Mouse (Mus musculus) adrenal gland, adult (tissue): ENCODE measurements around the gene Tnr.

ENCODE experiments used
- DNase-seq, 2 experiments: peaks; one replicate each; pipeline ENCODE4 v3.0.0; 2022 to 2023; ENCODE audit warnings: low spot score in 1 of 2; ENCODE audit not compliant: inconsistent age in 2 of 2

Gene Tnr

GRCm38 (mm10) chr1:159704925-159705324 lies 181.4 kb downstream of the Tnr start:
- no peak for DNase-seq

DNA sequence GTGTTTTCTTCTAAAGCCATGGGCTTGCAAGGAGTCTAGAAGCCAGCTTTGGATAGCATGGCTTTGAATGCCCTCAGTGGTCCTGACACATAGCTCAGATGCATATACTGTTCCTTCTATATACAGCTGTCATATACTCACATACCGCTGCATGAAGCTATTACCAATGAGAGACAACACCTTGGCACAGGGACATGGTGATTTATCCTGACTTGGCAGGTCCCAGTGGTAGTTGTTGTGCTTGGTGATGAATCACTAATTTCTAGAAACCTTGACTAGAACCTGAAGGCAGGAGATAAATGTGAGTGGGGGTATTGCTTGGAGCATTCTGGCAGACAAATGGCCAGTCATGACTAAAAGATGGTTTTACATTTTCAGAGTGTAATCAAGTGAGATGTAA lies 192.7 kb downstream of the Tnr start:
- no peak for DNase-seq

DNA sequence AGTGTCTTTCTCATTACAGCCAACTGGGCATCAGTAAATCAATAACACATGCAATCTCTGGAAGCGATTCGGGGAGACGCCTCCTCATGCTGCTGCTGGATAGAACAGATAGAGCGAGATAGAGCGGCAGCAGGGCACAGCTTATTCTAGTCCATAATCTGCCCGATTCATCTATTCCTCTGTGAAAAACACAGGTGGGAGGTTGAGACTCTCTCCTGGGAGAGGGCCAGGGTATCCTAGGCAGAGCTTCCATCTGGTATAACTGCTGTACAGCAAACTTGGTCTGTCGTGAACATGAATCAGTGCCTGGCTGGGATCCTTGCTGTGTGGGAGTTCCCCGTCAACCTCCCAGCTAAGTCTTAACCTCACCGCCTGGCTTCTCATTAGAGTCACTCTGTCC lies 193.4 kb downstream of the Tnr start:
- peak in 1 of 2 experiments; percentile 36 for DNase-seq

GRCm38 (mm10) chr1:159723733-159724132 lies 200.2 kb downstream of the Tnr start:
- DNase-seq, result no peak

- DNase-seq, result no peak
Observed at GRCm38 (mm10) chr1:159729270-159729669, 205.7 kb downstream of the Tnr start.

DNA sequence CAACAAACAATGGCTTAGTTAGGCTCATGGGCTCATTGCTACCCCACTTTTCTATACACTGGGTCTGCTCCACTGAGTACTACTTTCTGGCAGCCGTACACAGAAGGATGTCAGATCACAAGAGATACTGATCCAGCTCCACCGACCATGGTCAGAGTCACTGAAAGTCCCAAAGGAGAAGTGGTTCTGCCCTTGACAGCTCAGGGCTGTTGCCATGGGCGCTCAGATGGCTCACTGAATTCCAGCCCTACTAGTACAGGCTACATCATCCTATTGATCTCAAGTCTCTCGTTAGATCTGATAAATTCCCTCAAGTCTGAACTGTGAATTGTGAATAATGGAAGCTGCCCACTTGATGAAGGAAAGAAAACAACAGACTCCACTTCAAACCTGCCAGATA lies 207.3 kb downstream of the Tnr start:
- peak; percentile 26 to 65 for DNase-seq

DNA sequence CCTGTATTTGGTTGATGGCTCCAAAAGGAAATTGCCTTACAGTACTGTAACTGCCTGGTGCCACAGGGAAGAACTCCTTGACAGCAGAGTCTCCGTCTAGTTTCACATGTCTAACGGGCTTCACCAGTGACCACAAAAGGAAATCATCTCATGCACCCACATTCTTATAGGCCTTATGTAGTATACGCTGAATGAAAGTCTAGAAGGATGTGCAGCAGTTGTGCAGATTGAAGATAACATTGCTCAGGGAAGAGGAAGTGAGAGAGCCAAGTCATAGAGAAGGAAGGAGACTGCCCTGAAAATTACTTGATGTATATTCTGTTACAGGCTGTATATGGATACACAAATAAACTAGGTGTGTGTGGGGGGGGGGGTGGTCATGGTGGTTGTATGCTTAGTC lies 211.5 kb downstream of the Tnr start:
- no peak for DNase-seq

GRCm38 (mm10) chr1:159739478-159739877 lies 215.9 kb downstream of the Tnr start:
- no peak for DNase-seq

GRCm38 (mm10) chr1:159741237-159742002 lies 217.9 kb downstream of the Tnr start:
- no peak for DNase-seq

GRCm38 (mm10) chr1:159742003-159742274 lies 218.4 kb downstream of the Tnr start:
- no peak for DNase-seq

DNA sequence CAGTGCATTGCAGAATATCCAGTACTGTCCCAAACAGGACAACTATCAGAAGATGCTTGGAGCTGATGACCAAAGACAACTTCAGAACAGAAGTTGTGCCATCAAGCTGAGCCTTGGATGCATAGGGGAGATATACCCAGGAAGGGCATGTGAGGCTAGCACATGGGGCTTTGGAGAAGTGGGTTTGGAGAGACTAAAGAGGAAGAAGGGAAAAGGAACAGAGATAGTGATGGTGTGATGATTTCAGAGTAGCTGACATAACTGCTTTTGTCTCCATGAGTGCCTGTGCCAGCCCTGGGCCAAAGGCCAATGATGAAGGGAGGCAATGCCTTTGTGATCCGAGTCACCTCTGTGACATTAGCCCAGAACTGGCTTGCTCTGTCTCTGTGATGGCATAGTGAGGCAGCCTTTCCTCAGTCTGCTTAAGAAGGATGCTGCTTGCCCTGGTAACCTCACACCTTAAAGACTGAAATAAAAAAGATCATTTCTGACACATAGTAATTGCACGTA lies 220.2 kb downstream of the Tnr start:
- DNase-seq, result no peak

DNA sequence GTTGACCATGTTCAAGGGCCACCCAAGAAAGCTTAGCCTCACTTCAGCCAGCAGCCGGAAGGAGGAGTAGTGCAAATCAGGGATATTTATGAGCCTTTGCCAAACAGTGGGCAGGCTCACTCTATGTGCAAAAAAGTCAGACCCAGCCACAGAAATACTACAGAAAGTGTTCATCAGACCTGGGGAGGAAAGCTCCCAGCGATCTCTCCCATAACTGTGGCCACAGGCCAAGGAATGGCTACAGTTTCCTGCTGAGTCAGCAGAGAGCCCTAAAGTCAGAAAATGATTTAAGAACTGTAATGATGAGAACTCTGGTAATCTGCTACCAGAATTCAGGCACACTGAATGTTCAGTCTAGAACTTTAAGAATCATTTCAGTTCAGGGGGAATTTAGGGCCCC lies 221.7 kb downstream of the Tnr start:
- no peak for DNase-seq

DNA sequence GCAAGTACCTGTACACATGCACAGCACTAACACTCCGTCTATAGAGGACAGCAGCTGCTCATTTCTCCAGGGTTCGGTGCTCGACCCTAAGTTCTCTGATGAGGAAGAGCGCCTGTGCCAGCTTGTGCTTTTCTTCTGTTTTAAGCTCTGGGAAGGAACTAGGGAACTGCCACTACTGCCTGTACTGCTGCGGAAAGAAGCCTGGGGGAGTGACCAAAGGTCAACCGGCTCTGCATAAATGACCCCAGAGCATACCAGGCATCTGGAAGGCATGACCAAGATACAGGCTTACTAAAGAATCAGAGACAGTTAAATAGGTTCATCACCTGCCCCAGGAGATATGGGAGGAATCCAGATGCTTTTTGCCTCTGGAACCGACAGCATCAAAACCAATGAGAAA lies 224.4 kb downstream of the Tnr start:
- no peak for DNase-seq

DNA sequence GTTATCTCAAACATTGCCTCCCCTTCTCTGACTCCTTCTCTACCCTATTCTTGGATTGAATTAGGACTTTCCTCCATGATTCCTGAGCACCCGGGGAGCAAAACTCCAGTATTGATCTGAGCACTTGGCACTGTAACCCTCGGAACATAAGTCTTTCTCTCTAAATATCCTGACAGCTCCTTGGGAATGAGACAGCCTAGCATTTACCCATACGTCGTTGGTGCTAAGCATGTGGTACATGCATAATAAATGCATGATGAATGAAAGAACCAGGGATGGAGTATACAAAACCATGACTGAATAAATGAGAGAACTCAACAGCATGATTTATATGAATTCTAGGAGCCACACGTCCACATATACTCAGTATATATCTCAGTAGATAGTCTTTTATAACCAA lies 226.8 kb downstream of the Tnr start:
- DNase-seq, result no peak

GRCm38 (mm10) chr1:159750876-159751275 lies 227.3 kb downstream of the Tnr start:
- peak in 1 of 2 experiments; percentile 35 for DNase-seq

DNA sequence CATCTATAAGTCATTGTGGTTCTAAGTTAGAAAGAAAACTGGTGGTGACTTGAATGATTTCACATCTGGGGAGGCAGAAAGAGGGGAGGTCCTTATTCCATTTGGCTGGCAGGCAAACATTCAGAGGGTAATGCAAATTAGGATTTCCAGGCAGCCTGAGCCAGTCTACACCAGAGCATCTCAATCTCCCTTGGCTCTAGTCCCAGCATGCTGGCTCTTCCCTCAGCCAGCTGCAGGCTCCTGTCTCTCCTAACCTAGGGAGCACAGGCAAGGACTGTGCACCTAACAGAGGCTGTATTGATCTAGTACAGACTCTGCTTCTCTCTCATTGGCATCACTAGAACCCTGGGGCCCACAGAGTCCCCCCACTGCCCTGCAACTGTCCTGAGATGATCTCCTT lies 237.4 kb downstream of the Tnr start:
- no peak for DNase-seq

GRCm38 (mm10) chr1:159763901-159764300 lies 240.3 kb downstream of the Tnr start:
- DNase-seq, result no peak

DNA sequence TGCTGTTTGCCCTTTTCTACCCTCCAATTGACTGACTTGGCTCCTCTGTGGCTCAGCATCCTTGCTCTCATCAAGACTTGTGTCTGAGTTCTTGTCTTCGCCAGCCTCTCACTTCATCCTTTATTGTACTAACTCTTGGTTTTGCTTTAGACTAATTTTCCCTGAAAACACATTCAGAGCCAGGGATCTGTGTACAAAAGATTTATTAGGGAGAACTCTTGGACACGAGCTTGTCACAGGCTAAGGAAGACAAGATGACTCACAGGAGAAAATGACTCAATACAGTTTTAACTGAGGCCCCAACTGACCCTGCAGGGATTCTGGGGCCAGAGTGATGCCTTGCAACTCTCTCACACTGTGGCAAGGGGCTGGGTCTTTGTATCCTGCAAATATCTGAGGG lies 241.3 kb downstream of the Tnr start:
- peak in 1 of 2 experiments; percentile 54 for DNase-seq

- no peak for DNase-seq
Observed at GRCm38 (mm10) chr1:159769948-159770347, 246.4 kb downstream of the Tnr start.

DNA sequence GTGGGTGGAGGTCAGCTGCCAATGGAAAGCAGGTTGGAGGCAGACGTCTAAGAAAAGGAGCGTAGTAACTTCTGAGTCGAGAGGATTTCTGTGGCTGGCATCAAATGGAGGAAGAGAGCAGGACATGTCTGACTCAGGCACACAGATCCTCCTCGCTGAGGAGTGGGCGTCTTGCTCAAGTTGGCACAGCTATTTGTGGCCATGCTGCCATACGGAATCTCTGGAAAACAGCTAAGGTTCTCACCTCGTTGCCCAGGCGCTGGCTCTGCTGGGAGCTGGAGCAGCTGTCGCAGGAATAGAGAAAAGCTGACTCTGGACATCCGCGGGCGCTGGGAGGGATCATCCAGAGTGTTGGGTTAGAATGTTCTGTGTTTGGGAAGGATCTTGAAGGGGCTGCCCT lies 250.1 kb downstream of the Tnr start:
- DNase-seq, result no peak

DNA sequence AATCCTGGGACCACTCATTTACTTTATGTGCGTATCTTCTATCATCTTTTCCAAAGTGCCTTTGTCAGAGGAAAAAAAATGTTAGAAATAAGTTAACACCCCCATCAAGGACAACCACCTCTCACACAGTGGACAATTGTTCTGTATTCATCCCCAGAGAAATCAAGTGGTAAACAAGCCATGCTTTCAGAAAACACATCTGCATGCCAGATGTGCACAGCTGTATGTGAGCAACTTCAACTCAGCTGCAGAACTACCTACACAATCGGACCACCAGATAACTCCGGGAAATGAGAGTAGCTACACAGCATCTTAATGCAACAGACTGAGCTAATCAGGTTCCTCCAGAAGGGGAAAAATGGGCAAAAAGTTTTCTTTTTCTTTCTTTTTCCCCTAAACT lies 251.6 kb downstream of the Tnr start:
- DNase-seq, result no peak

DNA sequence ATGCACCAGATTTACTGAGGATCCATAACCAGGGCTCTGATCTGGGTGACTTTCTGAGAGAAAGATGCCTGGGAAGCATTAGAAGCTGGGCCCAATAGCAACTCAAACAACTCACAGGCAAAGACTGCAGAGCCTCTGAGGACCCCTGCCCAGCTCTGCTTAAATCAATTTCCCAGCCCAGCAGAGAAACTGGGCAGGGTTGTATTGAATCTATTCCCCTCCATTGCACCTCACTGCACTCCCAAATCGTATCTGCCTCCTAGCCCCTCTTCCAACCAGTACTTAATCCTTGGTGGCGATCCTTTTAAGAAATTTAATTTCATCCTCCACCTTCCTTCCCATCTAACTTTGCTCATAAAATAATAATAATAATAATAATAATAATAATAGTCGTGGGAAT lies 253.5 kb downstream of the Tnr start:
- no peak for DNase-seq

- DNase-seq, result no peak
Observed at GRCm38 (mm10) chr1:159779424-159779823, 255.9 kb downstream of the Tnr start.
